Mouse (Mus musculus) cortical plate, adult 2 months (tissue): ENCODE measurements around the gene Hivep3.

Experiments
- CTCF ChIP-seq: fragments of 200-500 bp; IDR thresholded peaks from 2 replicates; pipeline ENCODE4 v1.5.1; 2011; ENCODE audit warnings: mild to moderate bottlenecking, control low read depth, low read length; ENCODE audit not compliant: insufficient read depth; ENCODE audit errors: extremely low read depth
- POLR2A ChIP-seq: fragments of 200-500 bp; IDR thresholded peaks from 2 replicates; pipeline ENCODE4 v1.6.1; 2011; ENCODE audit warnings: mild to moderate bottlenecking, low read length, control low read depth; ENCODE audit not compliant: insufficient read depth; ENCODE audit errors: extremely low read depth

DNA sequence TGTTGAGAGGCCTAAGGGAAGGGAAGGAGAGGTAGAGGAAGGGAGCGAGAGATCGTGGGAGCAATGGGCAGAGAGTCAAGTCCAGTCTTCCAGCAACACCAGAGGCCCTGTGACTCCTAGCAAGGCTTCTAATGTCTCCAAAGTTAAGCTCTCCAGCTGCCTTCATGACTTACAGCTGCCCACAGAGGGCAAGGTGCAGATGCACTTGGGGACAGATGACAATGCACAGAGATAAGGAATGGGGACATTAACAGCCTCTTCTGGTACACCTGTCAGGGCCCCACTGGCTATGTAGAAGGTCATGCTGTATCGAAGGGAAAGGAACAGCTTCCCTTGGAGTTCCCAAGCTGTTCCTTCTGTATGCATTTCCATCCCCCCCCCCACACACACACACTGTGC lies 336.0 kb downstream of the Hivep3 start:
- TF ChIP-seq CTCF (no peak), POLR2A (no peak)
